Mouse (Mus musculus): ENCODE results near the gene Gh.
"Not testable (repeated sequence)": the region's sequence is repeated elsewhere in the genome, so short reads cannot be mapped to it uniquely, and the experiment has no call there.

Gh gene

GRCm38 (mm10) chr11:106301765-106302164 is at the start of gene Gh:
Gene Gh, minus strand, starts transcription at chr11:106301865.
- no peak for DNase-seq

GRCm38 (mm10) chr11:106351253-106351652 is 49.6 kb upstream of the Gh start:
- no peak for DNase-seq

DNA sequence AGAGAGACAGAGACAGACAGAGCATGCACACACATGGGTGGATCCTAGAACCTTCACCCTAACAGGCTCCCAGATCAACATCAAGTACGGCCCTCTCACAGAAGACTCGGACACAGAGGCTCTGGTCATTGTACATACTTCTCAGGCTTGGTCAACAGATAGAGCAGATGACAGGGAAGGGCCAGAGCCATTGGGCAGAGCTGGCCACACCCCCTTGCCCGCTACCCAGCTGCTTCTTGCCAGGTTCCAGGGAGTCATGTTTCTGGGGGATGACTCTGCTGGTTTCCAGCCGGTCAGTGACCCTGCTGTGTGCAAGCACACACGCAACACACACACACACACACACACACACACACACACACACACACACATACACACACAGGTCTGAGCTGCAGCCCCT is 49.2 kb upstream of the Gh start:
- no peak for DNase-seq

- no peak for DNase-seq
These were observed 48.1 kb upstream of the Gh start for GRCm38 (mm10) chr11:106349772-106350171.

DNA sequence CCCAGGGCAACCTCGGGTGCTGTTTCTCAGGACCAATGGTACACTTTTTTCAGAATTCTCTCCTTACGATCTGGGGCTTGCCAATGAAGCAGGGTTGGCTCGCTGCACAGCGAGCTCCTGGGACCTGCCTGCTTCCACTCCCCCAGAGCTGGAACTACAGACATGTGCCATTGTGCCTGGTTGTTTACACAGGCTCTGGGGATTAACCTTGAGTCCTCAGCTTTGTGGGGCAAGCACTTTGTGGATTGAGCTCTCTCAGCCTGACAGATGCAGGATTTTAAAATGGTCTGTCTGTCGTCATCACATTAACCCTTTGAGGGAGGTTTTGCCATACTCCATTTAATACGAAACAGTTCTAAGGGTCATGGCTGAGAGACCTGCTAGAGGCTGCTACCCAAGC is 43.2 kb upstream of the Gh start:
- no peak for DNase-seq

DNA sequence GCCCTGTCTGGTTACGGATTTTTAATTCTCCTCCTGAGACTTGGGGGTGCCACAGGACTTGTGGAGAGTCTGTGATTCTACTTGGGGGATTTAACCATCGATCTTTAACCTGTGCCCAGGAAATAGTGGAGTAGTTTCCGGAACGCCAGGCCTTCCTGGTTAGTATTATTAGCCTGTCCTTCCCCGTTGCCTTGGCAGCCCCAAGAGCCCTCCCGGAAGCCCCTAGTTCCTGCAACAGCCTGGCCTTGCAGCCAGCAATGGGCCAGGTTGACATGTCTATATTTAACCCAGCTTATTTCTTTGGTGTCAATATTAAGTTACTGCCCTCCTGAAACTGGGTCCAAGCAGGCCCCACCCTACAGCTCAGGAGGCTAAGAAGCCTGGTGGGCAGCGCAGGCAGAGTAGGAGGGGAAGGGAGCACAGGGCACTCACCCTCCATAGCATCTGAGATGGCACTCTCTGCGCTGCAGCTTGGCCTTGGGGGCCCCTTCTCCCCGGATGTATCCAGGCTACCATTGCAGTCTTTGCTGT is 39.4 kb upstream of the Gh start:
- DNase-seq: no peak

DNA sequence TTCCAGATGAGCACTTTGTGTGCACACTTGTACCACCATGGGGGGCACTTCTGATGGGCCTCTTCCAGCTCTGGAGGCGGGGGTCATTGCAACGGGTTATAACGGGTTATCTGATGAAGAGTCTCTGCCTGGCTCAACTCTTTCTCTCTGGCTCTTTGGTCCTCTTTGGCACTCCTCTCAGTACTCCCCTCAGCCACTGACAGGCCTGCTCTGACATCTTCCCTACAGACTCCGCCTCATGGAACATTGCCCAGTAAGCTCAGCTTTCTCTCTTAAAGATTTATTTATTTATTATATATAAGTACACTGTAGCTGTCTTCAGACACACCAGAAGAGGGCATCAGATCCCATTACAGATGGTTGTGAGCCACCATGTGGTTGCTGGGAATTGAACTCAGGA is 37.7 kb upstream of the Gh start:
- not testable (repeated sequence) for DNase-seq

GRCm38 (mm10) chr11:106338870-106339269 is 37.2 kb upstream of the Gh start:
- no peak for DNase-seq

- DNase-seq: no peak
These were observed 36.4 kb upstream of the Gh start for GRCm38 (mm10) chr11:106338029-106338428.

- no peak for DNase-seq
These were observed 32.4 kb upstream of the Gh start for GRCm38 (mm10) chr11:106334066-106334465.

DNA sequence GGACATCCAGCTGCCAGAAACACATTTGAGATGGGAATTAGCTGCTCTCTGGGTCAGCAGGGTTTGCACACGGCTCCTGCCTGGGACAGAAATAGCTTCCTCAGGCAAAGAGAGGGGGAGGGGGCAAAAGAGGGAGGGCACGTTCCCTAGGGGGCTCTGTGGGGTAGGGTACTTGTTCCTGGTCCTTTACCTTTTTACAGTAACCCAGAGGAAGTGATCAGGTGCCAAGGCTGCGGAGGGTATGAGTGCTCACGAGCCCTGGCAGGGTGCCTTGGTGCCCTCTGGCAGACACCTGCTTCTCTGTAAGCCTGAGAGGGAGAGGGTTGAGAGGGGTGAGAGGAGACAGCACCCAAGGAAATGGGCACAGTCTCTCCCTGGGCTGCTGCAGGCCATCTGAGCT is 30.8 kb upstream of the Gh start:
- DNase-seq: no peak

- DNase-seq: no peak
These were observed 28.0 kb upstream of the Gh start for GRCm38 (mm10) chr11:106329682-106330081.

- DNase-seq: no peak
These were observed 27.5 kb upstream of the Gh start for GRCm38 (mm10) chr11:106329128-106329527.

DNA sequence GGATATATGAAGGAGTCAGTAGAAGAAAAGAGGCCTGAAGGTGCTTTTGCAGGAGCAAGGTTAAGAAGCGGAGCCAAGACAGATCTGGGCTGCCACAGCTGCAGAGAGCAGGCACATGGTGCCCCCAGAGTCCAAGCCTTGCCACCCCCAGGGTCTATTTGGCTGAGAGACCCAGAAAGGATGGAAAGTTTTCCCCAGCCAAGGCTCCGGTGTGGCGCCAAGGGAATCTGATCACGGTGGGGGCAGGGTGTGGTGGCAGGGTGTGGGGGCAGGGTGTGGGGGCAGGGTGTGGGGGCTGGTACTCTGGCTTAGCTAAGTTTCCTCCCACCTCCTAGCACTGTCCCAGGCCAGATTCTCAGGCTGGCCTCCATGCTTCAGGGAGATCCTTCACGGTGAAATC is 26.9 kb upstream of the Gh start:
- DNase-seq: no peak

DNA sequence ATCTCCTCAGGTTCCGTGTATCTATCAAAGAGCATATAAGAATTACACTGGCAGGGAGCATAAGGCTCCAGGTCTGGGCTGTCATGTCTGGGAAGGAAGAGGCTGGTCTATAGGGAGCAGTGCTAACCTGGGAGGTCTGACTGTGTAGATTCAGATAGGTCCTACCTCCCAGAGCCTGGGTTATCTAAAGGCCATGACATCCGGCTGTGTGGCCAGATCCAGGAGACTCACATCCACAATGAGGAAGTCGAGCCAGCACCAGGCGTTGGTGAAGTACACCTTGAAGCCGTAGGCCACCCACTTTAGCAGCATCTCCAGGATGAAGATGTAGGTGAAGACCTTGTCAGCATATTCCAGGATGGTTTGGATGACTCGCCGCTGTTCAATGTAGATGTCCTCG is 24.8 kb upstream of the Gh start:
- no peak for DNase-seq

DNA sequence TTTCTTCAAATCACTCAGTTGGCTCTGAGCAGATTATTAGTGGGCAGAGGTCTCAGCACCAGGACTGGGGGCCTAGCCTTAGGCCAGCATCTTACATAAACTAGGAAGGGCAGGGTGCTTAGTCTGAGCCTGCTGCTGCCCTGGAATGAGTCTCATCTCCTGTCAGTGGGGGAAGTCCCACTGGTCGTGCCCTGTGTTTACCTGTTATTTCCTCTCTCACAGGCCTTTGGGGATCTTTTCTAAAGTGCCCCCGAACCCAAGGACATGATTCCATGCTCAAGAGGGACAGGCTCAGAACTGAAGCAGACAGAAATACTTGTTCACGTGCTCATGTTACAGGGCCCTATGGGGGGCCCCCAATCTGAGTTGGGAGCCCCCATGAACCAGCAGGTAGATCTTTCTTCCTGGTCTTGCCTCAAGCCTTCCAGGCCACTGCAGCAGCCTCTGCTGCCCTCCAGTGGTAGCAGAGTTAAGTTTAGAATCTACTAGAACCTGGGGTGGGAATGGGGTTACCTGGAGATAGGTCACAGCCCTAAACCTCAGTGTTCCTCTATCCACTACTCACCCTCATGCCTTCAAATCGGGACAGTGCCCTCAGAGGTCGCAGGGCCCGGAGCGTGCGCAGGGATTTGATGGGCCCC is 24.0 kb upstream of the Gh start:
- peak; percentile 69 for DNase-seq

DNA sequence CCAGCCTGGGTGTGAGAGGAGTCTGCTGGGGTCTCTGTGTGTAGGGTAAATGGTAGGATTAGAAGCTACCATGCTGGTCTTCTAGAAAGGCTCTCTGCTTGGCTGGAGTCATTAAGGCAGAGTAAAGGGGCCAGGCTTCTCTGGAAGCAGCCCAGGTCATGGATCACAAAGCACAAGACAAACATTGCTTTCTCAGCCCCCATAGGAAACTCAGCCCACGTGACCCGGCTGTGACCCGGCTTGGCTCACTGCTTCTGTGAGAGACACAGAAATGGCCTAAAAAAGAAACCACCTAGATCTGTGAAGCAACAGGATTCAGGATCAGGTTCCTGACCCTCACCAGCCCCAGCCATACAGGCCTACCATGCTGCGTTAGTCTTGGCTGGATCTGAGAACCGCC is 23.2 kb upstream of the Gh start:
- DNase-seq: no peak

- DNase-seq: no peak
These were observed 17.0 kb upstream of the Gh start for GRCm38 (mm10) chr11:106318406-106319366.

DNA sequence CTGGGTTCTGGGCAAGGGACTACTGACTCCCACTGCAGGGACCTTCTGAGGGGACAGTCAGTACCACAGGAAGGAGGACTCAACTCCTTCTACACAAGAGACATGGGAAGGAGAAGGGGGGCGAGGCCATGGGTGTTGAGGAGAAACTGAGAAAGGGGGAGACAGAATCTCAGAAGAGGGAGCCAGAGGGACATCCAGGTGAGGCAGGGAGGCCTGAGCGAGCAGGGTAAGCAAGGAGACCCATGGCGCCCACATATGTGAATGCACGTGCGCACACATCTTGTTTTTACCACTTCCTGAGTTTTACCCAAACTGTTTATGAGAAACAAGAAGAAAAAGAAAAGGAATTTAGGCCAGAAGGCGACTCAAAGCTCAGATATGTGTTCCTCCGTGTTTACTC is 16.1 kb upstream of the Gh start:
- no peak for DNase-seq

DNA sequence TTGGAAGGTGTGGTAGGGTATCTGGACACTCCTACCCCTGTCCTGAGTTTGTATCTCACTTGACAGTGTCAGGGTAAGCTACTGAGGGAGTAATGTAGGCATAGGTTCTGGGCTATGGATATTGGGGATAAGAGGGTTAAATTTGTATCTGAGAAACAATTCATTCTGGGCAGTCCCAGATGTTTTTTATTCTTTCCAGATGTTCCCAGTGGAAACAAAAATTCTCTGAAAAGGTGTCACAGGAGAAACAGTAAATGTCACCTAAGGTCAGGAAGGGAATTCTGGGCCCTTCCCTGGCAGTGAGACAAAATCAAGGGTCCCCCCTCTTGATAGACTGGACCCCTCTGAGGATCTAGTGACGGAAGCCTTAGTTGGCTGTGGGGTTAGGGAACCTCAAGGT is 14.8 kb upstream of the Gh start:
- no peak for DNase-seq

DNA sequence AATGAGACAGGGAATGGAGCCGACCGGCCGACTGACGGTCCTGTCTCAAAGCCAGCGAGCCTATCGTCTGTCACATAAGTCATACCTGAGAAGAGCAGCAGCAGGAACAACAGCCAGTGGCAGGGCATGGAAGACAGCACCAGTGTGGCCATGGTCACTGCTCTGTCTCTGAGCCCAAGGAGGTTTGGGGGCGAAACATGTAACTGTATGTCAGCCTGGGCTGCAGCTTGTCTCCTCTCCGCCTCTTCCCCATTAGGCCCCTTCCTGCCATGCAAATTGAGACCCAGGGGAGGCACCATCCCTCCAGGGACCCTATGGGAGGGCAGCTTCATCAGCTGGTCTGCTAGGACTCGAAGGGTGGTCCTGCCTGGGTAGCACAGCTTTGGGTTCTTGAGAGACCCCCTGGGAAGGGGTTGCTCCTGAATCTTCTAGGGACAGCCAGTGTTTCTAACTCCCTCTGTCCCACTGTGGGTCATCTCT is 12.7 kb upstream of the Gh start, which contains the start of gene Cd79b:
Gene Cd79b, minus strand, starts transcription at position 430 of the 480 bp plus-strand sequence.
- DNase-seq: no peak

DNA sequence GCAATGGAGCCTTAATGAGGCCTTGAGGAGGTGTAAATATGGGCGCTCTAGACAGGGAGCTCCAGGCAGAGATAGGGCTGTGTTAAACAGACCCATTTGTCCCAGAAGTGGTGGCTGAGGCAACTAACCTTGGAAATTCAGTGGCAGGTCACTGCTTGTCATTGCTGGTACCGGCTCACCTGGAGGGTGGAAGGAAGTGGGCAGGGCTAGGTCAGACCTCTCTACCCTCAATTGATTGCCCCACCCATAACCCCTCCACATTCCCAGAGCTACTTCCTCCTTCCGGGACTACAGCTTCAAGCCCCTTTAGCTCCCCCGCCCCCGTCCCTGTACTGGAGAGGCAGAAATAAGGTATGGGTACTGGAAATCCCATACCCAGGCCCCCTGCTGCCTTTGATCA is 11.9 kb upstream of the Gh start:
- no peak for DNase-seq

DNA sequence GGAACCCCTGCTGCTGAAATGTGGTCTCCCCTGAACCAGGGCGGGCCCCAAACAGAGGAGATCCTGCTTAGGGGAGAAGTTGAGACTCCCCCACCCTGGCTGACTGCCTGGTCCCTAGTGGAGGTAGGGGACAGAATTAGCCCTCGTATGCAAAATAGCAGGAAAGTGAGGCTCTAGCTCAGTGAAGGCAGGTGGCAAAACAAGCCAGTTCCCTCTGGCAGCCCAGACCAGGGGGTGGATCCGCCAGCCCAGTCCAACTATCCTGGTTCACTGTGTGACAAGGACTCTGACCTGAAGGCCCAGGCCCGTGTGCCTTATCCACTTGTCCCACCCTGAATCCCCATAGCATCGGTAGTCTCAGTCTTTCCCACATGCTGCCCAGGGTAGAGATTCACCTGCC is 8.5 kb upstream of the Gh start:
- DNase-seq: no peak

- no peak for DNase-seq
These were observed 6.5 kb upstream of the Gh start for GRCm38 (mm10) chr11:106308162-106308561.
